In genomic region chr6:113714797-113715196, GRCm38 (mm10) we compare ENCODE assay signal across 24 mouse cellular contexts. TPM values are rescaled to one million over a fixed set of nuclear protein-coding genes. Genes with fewer than 3 reads are reported as not detected.
A peak's percentile ranks its signal among the peaks of the same experiment; 100 is the strongest.
DNase-seq lines count a peak whose midpoint lies in the region; ATAC-seq and TF ChIP-seq lines count a peak whose summit lies in the region.
"Had no signal": no experiment of that assay in that cellular context is flagged by ENCODE, and none has a peak within 500 bp of the region (broad histone marks: within the 10 kb centered on the region; RNA-seq: fewer than 3 reads in every experiment).

No protein-coding gene starts in this region.

- no peaks in the 10 kb centered on the region for H3K79me2 ChIP-seq in liver, adult 2 months (ENCODE audit: control insufficient read depth, insufficient read depth, low read length)

- peak; percentile 58 for ATAC-seq in intestine, postnatal 0 days
- no peak for ATAC-seq in forebrain, embryonic 13.5 days
- ATAC-seq: forebrain, embryonic 15.5 days; midbrain, embryonic 13.5 days had no signal

- H3K4me1 ChIP-seq in liver, adult 2 months (ENCODE audit: control insufficient read depth, insufficient read depth, low read length): no peaks in the 10 kb centered on the region
- H3K4me1 ChIP-seq in intestine, postnatal 0 days (replicated peaks; ENCODE audit: control insufficient read depth, insufficient read depth, low read length): 0 out of 2 replicates have a peak, but pooled peaks cover 3% of the 10 kb centered on the region
- peaks cover 15% of the 10 kb centered on the region; the same call in 1 of the 2 replicates for H3K4me1 ChIP-seq in small intestine, adult 2 months (ENCODE audit: control insufficient read depth, insufficient read depth, insufficient read length, low read length)
- H3K4me1 ChIP-seq in forebrain, embryonic 13.5 days: no peaks in the 10 kb centered on the region
- H3K4me1 ChIP-seq: forebrain, embryonic 15.5 days; heart, embryonic 10.5 days; hindbrain, embryonic 15.5 days; limb, embryonic 10.5 days; midbrain, embryonic 13.5 days had no signal

- H3K36me3 ChIP-seq in liver, adult 2 months (ENCODE audit: control insufficient read depth, insufficient read depth, low read length): peaks cover 45% of the 10 kb centered on the region
- H3K36me3 ChIP-seq in intestine, postnatal 0 days (ENCODE audit: control insufficient read depth, insufficient read depth): peaks cover 69% of the 10 kb centered on the region
- H3K36me3 ChIP-seq in small intestine, adult 2 months (ENCODE audit: control insufficient read depth, insufficient read depth, low read length): peaks cover 51% of the 10 kb centered on the region
- peaks cover 95% of the 10 kb centered on the region for H3K36me3 ChIP-seq in forebrain, embryonic 13.5 days (ENCODE audit: poor library complexity, severe bottlenecking)

- no peaks in the 10 kb centered on the region for H3K27me3 ChIP-seq in liver, adult 2 months (ENCODE audit: control insufficient read depth, insufficient read depth, low read length)
- H3K27me3 ChIP-seq in intestine, postnatal 0 days (replicated peaks; ENCODE audit: control insufficient read depth, insufficient read depth, low read length): no peaks in the 10 kb centered on the region
- H3K27me3 ChIP-seq in small intestine, adult 2 months (ENCODE audit: control insufficient read depth, insufficient read depth, low read length): no peaks in the 10 kb centered on the region
- no peaks in the 10 kb centered on the region for H3K27me3 ChIP-seq in forebrain, embryonic 13.5 days
- H3K27me3 ChIP-seq: forebrain, embryonic 15.5 days; hindbrain, embryonic 15.5 days; midbrain, embryonic 13.5 days had no signal

- WGBS in liver, adult 2 months: 41% methylated on average over 1 of the region's 1 CpGs
- WGBS in intestine, postnatal 0 days: 31% methylated on average over 1 of the region's 1 CpGs
- 29% methylated on average over 1 of the region's 1 CpGs for WGBS in small intestine, adult 2 months
- 83% methylated on average over 1 of the region's 1 CpGs for WGBS in forebrain, embryonic 13.5 days

- H3K4me2 ChIP-seq in intestine, postnatal 0 days (replicated peaks; ENCODE audit: low read depth): no peak overlapping the region
- H3K4me2 ChIP-seq in forebrain, embryonic 13.5 days: no peak overlapping the region
- H3K4me2 ChIP-seq: forebrain, embryonic 15.5 days; hindbrain, embryonic 15.5 days; midbrain, embryonic 13.5 days had no signal

- no peak for TF ChIP-seq POLR2A in liver, adult 2 months (IDR thresholded peaks at IDR 0.05; ENCODE audit: extremely low read depth, insufficient read depth, low read length)
- no peak for TF ChIP-seq POLR2A in small intestine, adult 2 months (IDR thresholded peaks at IDR 0.05; ENCODE audit: low read depth, low read length)

- no peak overlapping the region for H3K9ac ChIP-seq in liver, adult 2 months (ENCODE audit: low read depth, low read length)
- no peak overlapping the region for H3K9ac ChIP-seq in intestine, postnatal 0 days (ENCODE audit: low read depth, low read length)
- no peak overlapping the region for H3K9ac ChIP-seq in forebrain, embryonic 13.5 days
- H3K9ac ChIP-seq: forebrain, embryonic 15.5 days; hindbrain, embryonic 15.5 days; midbrain, embryonic 13.5 days had no signal

- TF ChIP-seq CTCF in liver, adult 2 months (IDR thresholded peaks at IDR 0.05; ENCODE audit: low read depth, low read length): no peak
- no peak for TF ChIP-seq CTCF in intestine, postnatal 0 days (IDR thresholded peaks at IDR 0.05; ENCODE audit: low read depth)
- no peak for TF ChIP-seq CTCF in small intestine, adult 2 months (IDR thresholded peaks at IDR 0.05; ENCODE audit: extremely low read depth, insufficient read length, insufficient replicate concordance, low read depth, low read length)

- H3K4me3 ChIP-seq in liver, adult 2 months (ENCODE audit: insufficient read depth, low read depth, low read length): no peak overlapping the region
- no peak overlapping the region for H3K4me3 ChIP-seq in intestine, postnatal 0 days (ENCODE audit: low read depth, low read length)
- no peak overlapping the region for H3K4me3 ChIP-seq in small intestine, adult 2 months (ENCODE audit: low read depth, low read length)
- H3K4me3 ChIP-seq in forebrain, embryonic 13.5 days: no peak overlapping the region
- H3K4me3 ChIP-seq: erythroblast, embryonic 14.5 days; forebrain, embryonic 15.5 days; heart, embryonic 10.5 days; hindbrain, embryonic 15.5 days; limb, embryonic 10.5 days; midbrain, embryonic 13.5 days had no signal

- H3K9me3 ChIP-seq in intestine, postnatal 0 days (ENCODE audit: control insufficient read depth): no peaks in the 10 kb centered on the region
- no peaks in the 10 kb centered on the region for H3K9me3 ChIP-seq in forebrain, embryonic 13.5 days (replicated peaks)
- H3K9me3 ChIP-seq: forebrain, embryonic 15.5 days; G1E; heart, embryonic 10.5 days; hindbrain, embryonic 15.5 days; limb, embryonic 10.5 days; midbrain, embryonic 13.5 days had no signal

- peak; percentile 50 for DNase-seq in liver, adult 2 months (ENCODE audit: extremely low read depth, low read depth, low spot score)
- DNase-seq in liver (no peak), ZHBTc4 (ENCODE audit: low read depth, low spot score) (peak; percentile 34)
- DNase-seq in urinary bladder, adult 18-20 months (ENCODE audit: low spot score in 2 of 2): no peak
- DNase-seq: adrenal gland, adult 2 months; cerebellum, adult 11-12 months; gastrocnemius, postnatal 36 days; heart, postnatal 10 days; lung, adult 18-20 months; lung, postnatal 36 days; right cerebral cortex, postnatal 25 days; thymus, postnatal 4 days had no signal

- H3K27ac ChIP-seq in liver, adult 2 months (replicated peaks; ENCODE audit: insufficient read depth, low read depth, low read length): no peak overlapping the region
- H3K27ac ChIP-seq in intestine, postnatal 0 days (ENCODE audit: low read depth, low read length): no peak overlapping the region
- H3K27ac ChIP-seq in small intestine, adult 2 months (ENCODE audit: insufficient read depth, low read depth, low read length): peak overlapping the region; percentile 28
- H3K27ac ChIP-seq in forebrain, embryonic 13.5 days: no peak overlapping the region
- H3K27ac ChIP-seq: forebrain, embryonic 15.5 days; heart, embryonic 10.5 days; hindbrain, embryonic 15.5 days; limb, embryonic 10.5 days; midbrain, embryonic 13.5 days had no signal

RNA-seq across cellular contexts. Expression of gene Ghrl, which starts 4.9 kb away (rescaled TPM):
- not detected in 2 replicates for total RNA-seq in liver, adult 2 months (2014; rRNA removed)
- polyA plus RNA-seq in liver, adult 2 months (2012; rRNA removed): not detected in 2 replicates
- 139 and 148 TPM in 2 replicates for polyA plus RNA-seq in intestine, postnatal 0 days (2015; fragmentation: Nextera tagmentation; extraction: Ambion mirVana)
- polyA plus RNA-seq in small intestine, adult 2 months (2012; rRNA removed): 14.0 and 50.2 TPM in 2 replicates
- polyA plus RNA-seq in forebrain, embryonic 13.5 days (2015; fragmentation: Nextera tagmentation; extraction: Ambion mirVana): 0.42 and 1.0 TPM in 2 replicates
- total RNA-seq: adrenal gland, adult 2 months; common myeloid progenitor, adult 5-6 weeks; G1E; gastrocnemius, postnatal 36 days; heart, postnatal 10 days had no signal
- polyA plus RNA-seq: adrenal gland, adult 2 months; embryonic facial prominence, embryonic 11.5 days; erythroblast, embryonic 14.5 days; G1E; limb, embryonic 10.5 days had no signal

RNA-seq across cellular contexts. Expression of gene Tatdn2, which starts 17.9 kb away (rescaled TPM):
- total RNA-seq in liver, adult 2 months (2014; rRNA removed): 15.0 and 19.9 TPM in 2 replicates
- 15.6 and 16.7 TPM in 2 replicates for polyA plus RNA-seq in liver, adult 2 months (2012; rRNA removed)
- 1.1 and 1.5 TPM in 2 replicates for polyA plus RNA-seq in intestine, postnatal 0 days (2015; fragmentation: Nextera tagmentation; extraction: Ambion mirVana)
- 11.3 and 16.6 TPM in 2 replicates for polyA plus RNA-seq in small intestine, adult 2 months (2012; rRNA removed)
- 0.47 and 0.81 TPM in 2 replicates for polyA plus RNA-seq in forebrain, embryonic 13.5 days (2015; fragmentation: Nextera tagmentation; extraction: Ambion mirVana)

RNA-seq across cellular contexts. Expression of gene Sec13, which starts 25.7 kb away (rescaled TPM):
- total RNA-seq in liver, adult 2 months (2014; rRNA removed): 98.7 and 108 TPM in 2 replicates
- 86.2 and 88.2 TPM in 2 replicates for polyA plus RNA-seq in liver, adult 2 months (2012; rRNA removed)
- 362 and 381 TPM in 2 replicates for polyA plus RNA-seq in intestine, postnatal 0 days (2015; fragmentation: Nextera tagmentation; extraction: Ambion mirVana)
- 168 and 249 TPM in 2 replicates for polyA plus RNA-seq in small intestine, adult 2 months (2012; rRNA removed)
- polyA plus RNA-seq in forebrain, embryonic 13.5 days (2015; fragmentation: Nextera tagmentation; extraction: Ambion mirVana): 256 and 269 TPM in 2 replicates

Comparison
In these comparisons a context has a peak if more than half of its experiments do, and no peak if none do; other contexts are left out.
1. DNase-seq: peak in liver, adult 2 months (single experiment) and ZHBTc4 (single experiment); none in liver (single experiment) and urinary bladder, adult 18-20 months (0 of 2).